Mouse (Mus musculus): ENCODE measurements around the gene Galt. TPM values are rescaled to one million over a fixed set of nuclear protein-coding genes. Genes with fewer than 3 reads are reported as not detected.

The Galt gene
- polyA plus RNA-seq, 1 experiment from 2014 or later = 42.6 TPM

Other genes starting within 250 kb of the Galt start
- 3.2 and 3.8 TPM in 2 replicates for gene 1110017D15Rik, start 237.9 kb upstream of the Galt start, polyA plus RNA-seq (2014; fragmentation: Nextera tagmentation; extraction: Ambion mirVana)
- gene Fam219a, start 185.7 kb upstream of the Galt start, polyA plus RNA-seq (2014; fragmentation: Nextera tagmentation; extraction: Ambion mirVana) = 1.2 and 2.0 TPM in 2 replicates
- gene Dnaic1, start 185.5 kb upstream of the Galt start, polyA plus RNA-seq (2014; fragmentation: Nextera tagmentation; extraction: Ambion mirVana) = 0.74 and 1.1 TPM in 2 replicates
- 20.8 and 22.5 TPM in 2 replicates for gene Enho, start 114.9 kb upstream of the Galt start, polyA plus RNA-seq (2014; fragmentation: Nextera tagmentation; extraction: Ambion mirVana)
- gene Cntfr, start 58.1 kb upstream of the Galt start, polyA plus RNA-seq (2014; fragmentation: Nextera tagmentation; extraction: Ambion mirVana) = 5.6 and 9.2 TPM in 2 replicates
- 202 and 214 TPM in 2 replicates for gene Il11ra1, start 55.2 kb upstream of the Galt start, polyA plus RNA-seq (2014; fragmentation: Nextera tagmentation; extraction: Ambion mirVana)
- 94.2 and 99.3 TPM in 2 replicates for gene Rpp25l, start 41.7 kb upstream of the Galt start, polyA plus RNA-seq (2014; fragmentation: Nextera tagmentation; extraction: Ambion mirVana)
- 94.3 and 104 TPM in 2 replicates for gene Dctn3, start 32.1 kb upstream of the Galt start, polyA plus RNA-seq (2014; fragmentation: Nextera tagmentation; extraction: Ambion mirVana)
- not detected in 2 replicates for gene Arid3c, start 24.1 kb upstream of the Galt start, polyA plus RNA-seq (2014; fragmentation: Nextera tagmentation; extraction: Ambion mirVana)
- gene Sigmar1, start 929 bp downstream of the Galt start, polyA plus RNA-seq (2014; fragmentation: Nextera tagmentation; extraction: Ambion mirVana) = 73.5 and 83.4 TPM in 2 replicates
- 29.9 and 40.0 TPM in 2 replicates for gene Ccl27a, start 19.0 kb downstream of the Galt start, polyA plus RNA-seq (2014; fragmentation: Nextera tagmentation; extraction: Ambion mirVana)
- not detected in 2 replicates for gene Gm21541, start 148.4 kb downstream of the Galt start, polyA plus RNA-seq (2014; fragmentation: Nextera tagmentation; extraction: Ambion mirVana)
- gene Gm20878, start 186.3 kb downstream of the Galt start, polyA plus RNA-seq (2014; fragmentation: Nextera tagmentation; extraction: Ambion mirVana) = 1.3 and 2.0 TPM in 2 replicates
- gene Fam205a4, start 210.8 kb downstream of the Galt start, polyA plus RNA-seq (2014; fragmentation: Nextera tagmentation; extraction: Ambion mirVana) = 0.33 and 0.40 TPM in 2 replicates